Mouse (Mus musculus) lung, postnatal 14 days (tissue): ENCODE data around the gene Hoxd11.

Experiments
- DNase-seq: peaks from one replicate; pipeline ENCODE4 v3.0.0; 2021

Hoxd11 gene

GRCm38 (mm10) chr2:74696442-74697335, 17.3 kb downstream of the Hoxd11 start:
- no peak for DNase-seq

GRCm38 (mm10) chr2:74697567-74698121, 18.3 kb downstream of the Hoxd11 start, which contains the start of gene Hoxd9:
Gene Hoxd9 (plus strand): TSS chr2:74697727.
- no peak for DNase-seq

- no peak for DNase-seq
These were observed 19.1 kb downstream of the Hoxd11 start for GRCm38 (mm10) chr2:74698201-74699052.

- no peak for DNase-seq
These were observed 19.7 kb downstream of the Hoxd11 start for GRCm38 (mm10) chr2:74699053-74699430.

- no peak for DNase-seq
These were observed 20.5 kb downstream of the Hoxd11 start for GRCm38 (mm10) chr2:74699664-74700545.

GRCm38 (mm10) chr2:74700546-74701112, 21.3 kb downstream of the Hoxd11 start:
- DNase-seq: no peak

- DNase-seq: peak; percentile 86
These were observed 22.8 kb downstream of the Hoxd11 start for GRCm38 (mm10) chr2:74701949-74702819.

- DNase-seq: no peak
These were observed 23.5 kb downstream of the Hoxd11 start for GRCm38 (mm10) chr2:74702820-74703219.

- no peak for DNase-seq
These were observed 24.0 kb downstream of the Hoxd11 start for GRCm38 (mm10) chr2:74703317-74703716.

- DNase-seq: no peak
These were observed 24.5 kb downstream of the Hoxd11 start for GRCm38 (mm10) chr2:74703720-74704392.

GRCm38 (mm10) chr2:74704393-74704998, 25.1 kb downstream of the Hoxd11 start, which contains the start of gene Hoxd8:
Gene Hoxd8 (plus strand): TSS chr2:74704615.
- no peak for DNase-seq

GRCm38 (mm10) chr2:74704999-74705466, 25.7 kb downstream of the Hoxd11 start:
- no peak for DNase-seq

GRCm38 (mm10) chr2:74705467-74706089, 26.2 kb downstream of the Hoxd11 start:
- no peak for DNase-seq

- DNase-seq: no peak
These were observed 27.1 kb downstream of the Hoxd11 start for GRCm38 (mm10) chr2:74706393-74706960.

- DNase-seq: no peak
These were observed 28.2 kb downstream of the Hoxd11 start for GRCm38 (mm10) chr2:74707599-74707998.

GRCm38 (mm10) chr2:74708676-74709075, 29.3 kb downstream of the Hoxd11 start:
- DNase-seq: no peak

GRCm38 (mm10) chr2:74709465-74710419, 30.4 kb downstream of the Hoxd11 start:
- no peak for DNase-seq
